Mouse (Mus musculus) left cerebral cortex, adult 18-20 months (tissue): ENCODE measurements around the gene Casc4. TPM values are rescaled to one million over a fixed set of nuclear protein-coding genes. Genes with fewer than 3 reads are reported as not detected.
A peak's percentile ranks its signal among the peaks of the same experiment; 100 is the strongest.

ENCODE experiments used
- DNase-seq, 2 experiments: peaks; one replicate each; pipeline ENCODE4 v3.0.0; 2021 to 2022; ENCODE audit warnings: low spot score in 2 of 2, mixed read lengths in 1 of 2
- long read RNA-seq, 2 experiments: library from polyadenylated mRNA; stranded (forward); transcript quantifications; one replicate each; pipeline ENCODE4 v2.0.0; 2021
- total RNA-seq, 2 experiments: library from RNA; stranded (reverse); gene quantifications; 2 replicates each; pipeline ENCODE4 v1.2.3; 2021

Gene Casc4
- total RNA-seq: 10 to 100 TPM; 88.5 to 93.0 TPM
- long read RNA-seq, experiment 1, full-length matches to known transcripts: 48 of 56 reads
- long read RNA-seq, experiment 1, partial matches to known transcripts: 5 of 56 reads
- long read RNA-seq, experiment 1, other reads (novel, unspliced or antisense): 3 of 56 reads
- long read RNA-seq, experiment 2, full-length matches to known transcripts: 29 of 42 reads
- long read RNA-seq, experiment 2, partial matches to known transcripts: 5 of 42 reads
- long read RNA-seq, experiment 2, other reads (novel, unspliced or antisense): 8 of 42 reads

- DNase-seq: peak; percentile 67 to 79
These were observed at the start of gene Casc4 for GRCm38 (mm10) chr2:121866632-121867050. Gene Casc4 (plus strand): TSS chr2:121866970.

DNA sequence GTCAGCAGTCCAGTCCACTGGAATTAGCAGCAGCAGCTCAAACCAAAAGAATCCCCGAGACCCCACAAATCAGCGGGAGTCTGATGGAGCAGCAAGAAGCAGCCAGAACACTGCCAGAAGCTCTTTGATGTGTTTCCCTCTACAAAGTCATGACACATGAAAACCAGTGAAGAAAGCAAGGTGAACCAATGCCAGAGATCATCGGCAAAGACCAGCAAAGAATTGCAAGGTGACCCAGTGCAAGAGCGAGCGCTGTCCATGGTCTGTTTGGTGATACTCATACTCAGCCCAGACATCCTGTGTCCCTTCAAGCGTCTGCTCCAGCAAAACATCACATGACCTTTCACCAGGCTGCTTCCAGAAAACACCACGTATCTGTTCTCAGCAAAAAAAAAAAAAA is 45.0 kb upstream of the Casc4 start:
- no peak for DNase-seq

DNA sequence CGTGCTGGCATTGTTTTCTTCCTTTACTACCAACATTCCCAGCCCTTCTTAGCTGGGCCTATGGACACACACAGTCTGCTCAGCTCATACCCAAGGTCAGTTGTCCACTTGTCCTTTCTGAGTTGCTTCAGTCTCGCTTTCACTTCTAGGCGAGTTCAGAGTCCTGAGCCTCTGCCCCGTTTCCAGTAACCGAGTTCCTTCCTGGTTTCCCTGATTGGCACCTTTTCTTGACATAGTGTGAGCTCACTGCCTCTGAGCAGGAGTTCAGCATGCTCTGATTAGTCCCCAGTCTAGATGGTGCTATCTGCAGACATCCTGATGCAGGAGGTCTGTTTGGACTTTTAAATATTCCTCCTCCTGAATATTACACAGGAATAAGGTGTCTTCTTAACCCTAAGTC is 42.1 kb upstream of the Casc4 start:
- no peak for DNase-seq

DNA sequence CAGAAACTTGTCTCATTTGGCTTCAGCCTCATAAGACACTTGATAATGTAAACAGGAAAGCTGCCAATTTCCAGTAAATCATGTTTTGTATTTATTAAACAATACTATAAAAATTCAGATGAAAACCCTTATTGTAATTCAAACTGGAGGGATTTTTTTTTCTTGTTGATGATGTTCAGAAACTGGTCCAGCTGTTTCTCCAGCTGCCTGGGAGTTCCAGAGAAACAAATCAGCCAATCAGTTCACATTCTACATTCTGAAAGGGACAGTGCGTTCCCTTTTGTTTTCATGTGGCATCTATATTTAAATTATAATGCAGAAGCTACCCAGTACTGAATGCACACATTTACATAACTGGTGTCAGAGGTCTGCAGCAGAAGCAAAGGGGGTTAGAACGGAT is 40.6 kb upstream of the Casc4 start:
- DNase-seq: no peak

DNA sequence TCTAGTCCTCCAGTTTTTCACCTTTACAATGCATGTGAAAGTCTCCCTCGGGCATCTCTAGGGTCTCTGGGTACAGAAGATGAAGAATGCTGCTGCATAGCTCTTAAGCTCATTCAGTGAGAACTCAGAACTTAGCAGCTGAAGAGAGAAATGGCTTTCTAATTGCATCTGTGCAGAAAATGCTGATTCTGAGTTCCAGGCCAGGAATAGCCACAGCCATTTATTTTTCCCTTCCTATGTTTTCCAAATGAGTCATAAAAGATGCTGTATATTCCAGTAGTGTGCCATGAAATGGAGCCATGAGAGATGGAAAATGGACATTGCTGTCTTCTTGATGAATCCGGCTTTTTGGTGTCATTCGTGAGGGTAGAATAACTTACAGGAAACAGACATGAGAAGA is 38.4 kb upstream of the Casc4 start:
- no peak for DNase-seq

DNA sequence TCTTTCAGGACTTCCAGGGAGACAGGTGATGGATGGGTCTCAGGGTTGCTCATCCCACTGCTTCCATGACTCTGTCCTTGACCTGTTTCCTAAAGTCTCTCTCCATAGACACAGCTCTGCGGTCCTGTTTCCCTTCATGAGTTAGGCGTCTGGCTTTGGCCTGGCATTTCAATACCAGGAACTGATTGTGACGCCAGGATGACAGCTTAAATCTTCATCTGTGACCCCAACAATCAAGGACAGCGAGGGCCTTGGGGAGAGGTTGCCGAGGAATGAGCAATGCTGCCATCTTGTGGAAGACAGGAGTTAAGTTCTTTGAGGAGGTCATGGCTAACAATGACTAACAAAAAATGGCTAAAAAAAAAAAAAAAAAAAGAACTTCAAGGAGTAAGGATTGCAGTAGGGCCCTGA is 34.3 kb upstream of the Casc4 start:
- peak; percentile 46 to 58 for DNase-seq

DNA sequence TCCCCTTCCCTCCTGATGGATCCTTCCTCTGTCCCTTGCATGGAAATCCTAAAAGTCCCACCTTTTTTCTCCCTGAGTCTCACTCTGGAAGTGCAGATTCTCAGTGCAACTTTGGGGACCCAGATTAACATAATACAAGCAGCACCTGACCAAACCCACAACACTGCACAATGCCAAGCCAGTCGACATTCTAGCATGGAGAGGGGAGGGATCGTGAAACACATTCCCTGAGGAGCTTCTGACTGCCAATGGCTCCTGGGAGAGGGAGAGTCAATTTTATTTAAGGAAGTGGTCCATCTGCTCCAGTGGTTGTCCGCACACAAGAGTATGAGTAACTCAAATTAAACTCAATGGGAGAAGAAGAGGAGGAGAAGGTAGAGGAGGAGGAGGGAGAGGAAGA is 31.8 kb upstream of the Casc4 start:
- DNase-seq: peak in 1 of 2 experiments; percentile 12

DNA sequence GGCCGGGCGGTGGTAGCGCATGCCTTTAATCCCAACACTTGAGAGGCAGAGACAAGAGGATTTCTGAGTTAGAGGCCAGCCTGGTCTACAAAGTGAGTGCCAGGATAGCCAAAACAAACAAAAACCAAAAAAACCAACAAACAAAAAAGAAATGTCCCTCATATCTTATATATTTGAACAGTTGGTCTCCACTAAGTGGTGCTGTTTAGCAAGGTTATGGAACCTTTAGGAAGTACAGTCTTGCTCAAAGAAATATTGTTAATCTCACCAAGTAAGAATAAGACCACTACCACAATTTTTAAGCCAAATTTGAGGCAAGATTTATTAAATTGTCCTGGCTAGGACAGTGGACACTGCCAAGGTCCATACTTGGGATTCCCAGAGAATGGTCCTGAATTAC is 25.3 kb upstream of the Casc4 start:
- DNase-seq: no peak

DNA sequence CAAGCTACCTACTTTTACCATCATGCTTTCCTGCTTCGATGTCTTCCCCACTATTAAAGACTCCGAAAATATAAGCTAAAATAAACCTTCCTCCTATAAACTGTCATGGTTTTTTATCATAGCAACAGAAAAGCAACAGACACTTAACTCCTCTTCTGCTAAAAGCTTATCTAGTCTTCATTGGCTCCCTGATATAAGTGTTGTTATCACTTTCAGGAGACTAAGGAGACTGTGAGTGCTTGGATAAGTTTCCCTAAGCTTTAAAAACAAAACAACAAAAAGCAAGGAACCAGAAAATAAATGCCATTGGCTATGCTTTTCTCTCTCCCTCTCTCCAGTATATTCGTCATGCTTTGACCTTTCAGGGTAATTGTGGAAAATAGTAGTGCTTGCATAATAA is 24.5 kb upstream of the Casc4 start:
- DNase-seq: no peak

DNA sequence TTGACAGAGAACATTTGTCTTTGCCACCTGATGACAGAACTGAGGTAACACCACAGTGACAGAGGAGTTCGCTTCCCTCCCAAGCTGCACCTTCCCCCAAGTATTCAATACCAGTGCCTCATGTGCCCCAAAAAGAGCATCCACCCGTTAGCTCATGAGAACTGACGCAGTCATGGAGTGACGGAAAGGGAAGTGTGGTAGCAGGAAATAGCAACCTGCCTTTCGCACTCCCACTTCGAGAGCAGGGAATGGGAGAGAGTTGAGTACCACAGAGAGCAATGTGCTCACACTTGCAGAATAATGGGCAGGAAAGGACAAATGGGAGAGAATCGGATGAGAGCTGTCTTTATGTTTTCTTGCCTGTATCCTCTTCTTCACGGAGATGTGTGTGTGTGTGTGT is 20.7 kb upstream of the Casc4 start:
- DNase-seq: peak; percentile 17 to 21

DNA sequence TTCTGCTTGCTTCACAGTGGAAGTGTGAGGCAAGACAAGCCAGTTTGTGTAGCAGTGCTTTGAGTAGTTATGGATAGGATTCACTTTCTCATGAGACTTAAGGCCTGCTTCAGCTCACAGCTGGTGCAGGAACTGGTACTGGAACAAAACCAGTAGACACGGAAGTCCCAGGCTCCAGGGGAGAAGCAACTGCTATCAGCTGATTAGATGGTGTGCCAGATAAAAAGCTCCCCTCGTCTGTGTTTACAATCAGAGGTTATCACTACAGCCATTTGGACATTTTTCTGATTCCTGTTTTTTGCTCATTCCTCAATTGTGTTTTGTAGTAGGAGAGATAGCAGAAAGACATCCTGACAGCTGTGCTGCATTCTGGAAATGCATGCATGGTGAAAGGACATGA is 14.7 kb upstream of the Casc4 start:
- DNase-seq: no peak

GRCm38 (mm10) chr2:121853974-121854373 is 12.8 kb upstream of the Casc4 start:
- DNase-seq: no peak

DNA sequence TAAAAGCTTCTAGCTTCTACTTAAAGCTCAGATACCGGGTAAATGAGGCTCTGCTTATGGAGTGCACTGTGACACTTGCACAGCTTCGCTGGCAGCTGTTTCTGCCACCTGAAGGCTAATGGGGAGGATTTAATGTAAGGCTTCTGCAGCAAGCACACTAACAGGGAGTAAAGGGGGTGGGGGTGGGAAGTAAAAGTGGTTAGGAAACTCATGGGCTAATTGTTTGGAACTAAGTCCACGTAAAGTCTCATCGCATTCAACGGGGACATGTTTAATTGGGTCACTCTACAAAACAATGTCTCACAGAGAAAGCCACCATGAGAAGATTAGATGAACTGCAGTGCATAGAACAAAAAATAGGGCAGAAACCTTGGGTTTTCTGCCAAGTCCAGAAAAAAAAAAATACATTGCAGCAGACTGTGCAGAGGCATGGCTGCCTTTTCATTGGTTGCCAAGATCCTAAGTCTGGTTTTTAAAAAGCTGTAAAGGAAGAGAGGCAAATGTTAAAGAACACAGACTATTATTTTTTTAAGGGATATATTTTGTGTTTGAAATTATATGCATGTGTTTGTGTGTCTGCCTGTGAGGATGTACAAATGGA is 7.3 kb upstream of the Casc4 start:
- no peak for DNase-seq

- DNase-seq: peak; percentile 25 to 47
These were observed 634 bp upstream of the Casc4 start for GRCm38 (mm10) chr2:121866071-121866601.

- peak; percentile 24 to 47 for DNase-seq
These were observed 520 bp downstream of the Casc4 start for GRCm38 (mm10) chr2:121867051-121867928.

DNA sequence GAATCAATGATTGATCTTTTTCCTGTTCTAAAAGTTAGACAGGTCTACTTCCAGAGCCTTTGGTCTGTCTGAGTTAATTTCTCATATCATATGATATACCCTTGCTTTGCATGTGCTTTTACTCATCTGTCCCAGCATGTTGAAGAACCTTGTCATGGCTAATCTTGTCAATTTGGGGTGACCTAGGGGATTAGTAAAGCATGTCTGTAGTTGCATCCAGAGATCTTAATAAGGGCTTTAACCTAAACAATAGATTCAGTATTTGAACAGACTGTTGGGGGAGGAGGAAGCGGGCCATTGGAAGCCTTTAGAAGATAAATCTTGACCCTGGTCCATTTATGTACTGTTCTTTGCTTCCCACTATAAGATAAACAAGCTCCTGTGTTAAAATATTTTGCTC is 12.7 kb downstream of the Casc4 start:
- DNase-seq: no peak

- DNase-seq: no peak
These were observed 18.8 kb downstream of the Casc4 start for GRCm38 (mm10) chr2:121885509-121886106.

DNA sequence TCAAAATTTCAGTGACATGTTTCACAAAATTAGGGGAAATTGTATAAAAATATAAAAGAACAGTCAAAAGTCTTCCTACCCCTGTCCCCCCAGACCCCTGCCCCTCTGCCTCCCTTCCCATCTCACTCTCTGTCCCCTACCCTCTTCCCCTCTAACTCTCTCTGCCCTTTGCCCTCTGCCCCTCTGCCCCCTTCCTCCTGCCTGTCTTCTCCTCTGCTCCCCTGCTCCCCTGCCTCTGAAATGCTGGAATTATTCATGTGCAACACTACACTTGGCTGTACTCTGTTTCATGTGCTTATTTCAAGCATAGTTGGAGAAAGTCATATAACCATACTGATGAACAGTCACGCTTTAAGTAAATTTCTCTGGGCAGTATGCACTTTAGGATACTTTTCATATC is 19.6 kb downstream of the Casc4 start:
- DNase-seq: no peak

DNA sequence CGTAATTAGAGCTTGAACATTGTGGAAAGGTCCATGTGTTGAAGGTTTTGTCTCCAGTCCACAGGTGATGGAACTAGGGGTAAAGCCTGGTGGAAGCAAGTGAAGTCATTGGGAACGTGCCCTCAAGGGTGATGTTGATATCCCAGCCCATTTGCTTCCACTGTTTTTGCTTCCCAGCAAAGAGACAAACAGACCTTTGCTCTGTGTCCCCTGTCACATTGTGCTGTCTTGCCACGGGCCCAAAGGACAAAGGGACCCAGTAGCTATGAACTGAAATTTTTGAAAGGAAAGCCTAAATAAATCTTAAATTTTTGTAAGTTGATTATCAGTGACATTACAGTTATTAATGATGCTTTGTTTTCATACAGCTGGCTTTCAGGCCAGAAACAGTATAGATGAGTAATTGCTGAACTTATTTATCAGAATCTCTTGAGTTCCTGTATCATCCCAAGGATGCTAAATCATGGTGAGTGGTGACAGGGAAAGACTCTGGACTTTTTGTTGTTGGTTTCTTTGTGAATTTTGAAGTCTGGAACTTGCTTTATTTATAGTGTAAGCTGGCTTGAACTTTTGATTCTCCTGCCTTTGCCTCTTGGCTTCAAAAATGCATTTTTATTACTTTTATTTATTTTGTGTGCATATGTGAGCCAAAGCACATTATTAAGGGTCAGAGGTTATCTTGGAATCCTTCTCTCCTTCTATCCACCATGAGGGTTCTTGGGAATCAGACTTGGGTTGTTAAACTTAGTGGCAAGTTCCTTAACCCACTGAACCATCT is 22.1 kb downstream of the Casc4 start:
- no peak for DNase-seq

DNA sequence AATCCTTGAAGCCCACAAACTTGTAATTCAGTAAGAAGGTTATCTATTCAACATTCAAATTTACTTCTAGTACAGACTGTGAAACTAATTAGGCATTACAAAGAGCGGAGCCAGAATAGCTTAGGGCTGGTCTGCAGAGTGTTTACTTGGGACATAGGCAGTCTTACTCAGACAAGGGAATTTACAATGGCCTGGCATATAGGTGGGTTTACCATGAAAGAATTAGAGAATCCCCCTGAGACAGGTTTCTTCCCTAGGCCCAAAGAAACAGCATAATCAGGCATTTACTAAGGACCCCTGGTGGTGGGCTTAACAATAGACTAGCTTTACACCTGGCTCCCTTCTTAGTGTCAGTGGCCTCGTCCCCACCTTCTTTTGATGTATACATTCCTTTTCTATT is 28.5 kb downstream of the Casc4 start:
- no peak for DNase-seq

- no peak for DNase-seq
These were observed 30.1 kb downstream of the Casc4 start for GRCm38 (mm10) chr2:121896825-121897224.
